Mouse (Mus musculus) monocyte, adult 5-6 weeks (primary cell): ENCODE data around the gene Kcnq1. TPM values are rescaled to one million over a fixed set of nuclear protein-coding genes. Genes with fewer than 3 reads are reported as not detected.

Experiments used
- ATAC-seq: fragments of 153-309, 156-312 bp; replicated peaks from 2 replicates; pipeline ENCODE4 v1.8.0; 2017; ENCODE audit warnings: mild to moderate bottlenecking; ENCODE audit not compliant: low TSS enrichment, insufficient number of reproducible peaks, severe bottlenecking, poor library complexity, low FRiP score
- total RNA-seq: library from RNA; stranded (forward); fragments of 200-1000, 200-491, 200-594 nt; gene quantifications from 3 replicates; pipeline ENCODE4 v1.2.3, GENCODE M21; 2017

The Kcnq1 gene
- total RNA-seq, 1 experiment from 2014 or later, result not detected

DNA sequence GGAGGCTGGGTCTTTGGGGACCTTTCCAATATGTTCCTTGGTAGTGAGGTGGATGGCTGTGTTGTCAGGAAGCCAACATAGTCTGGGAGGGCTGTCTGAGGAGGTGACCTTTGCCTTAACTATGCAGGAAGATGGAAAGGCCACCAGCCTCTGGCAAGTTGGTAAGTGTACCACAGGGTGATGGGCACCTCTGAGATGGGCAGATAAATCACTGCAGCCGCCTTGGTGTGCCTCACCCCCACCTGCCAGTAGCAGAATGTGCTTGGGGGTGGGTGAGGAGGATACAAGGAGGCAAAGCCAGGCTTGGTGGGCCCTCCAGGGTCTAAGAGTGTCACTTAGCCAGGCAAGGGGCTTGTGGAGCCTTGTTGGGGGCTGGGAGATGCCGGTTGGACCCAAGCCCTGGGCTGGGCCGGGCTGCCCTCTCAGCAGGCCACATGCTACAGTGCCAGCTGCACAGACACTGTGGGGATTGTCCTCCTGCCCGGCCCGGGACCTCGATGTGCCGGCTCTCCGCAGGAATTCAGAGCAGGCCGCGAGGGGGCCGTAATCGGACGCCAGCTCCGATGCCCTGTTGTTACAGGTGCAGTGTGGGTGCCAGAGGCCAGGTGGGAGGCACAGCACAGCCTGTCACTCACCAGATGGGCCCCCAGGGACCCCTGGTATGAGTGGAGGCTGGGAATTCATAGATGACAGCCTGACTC, 223.1 kb downstream of the Kcnq1 start:
- no peak for ATAC-seq

GRCm38 (mm10) chr7:143333040-143333439, 226.9 kb downstream of the Kcnq1 start:
- no peak for ATAC-seq

GRCm38 (mm10) chr7:143333604-143334003, 227.4 kb downstream of the Kcnq1 start:
- ATAC-seq, result no peak

- no peak for ATAC-seq
These were observed 232.5 kb downstream of the Kcnq1 start for GRCm38 (mm10) chr7:143338690-143339089.

GRCm38 (mm10) chr7:143340601-143341281, 234.6 kb downstream of the Kcnq1 start:
- ATAC-seq, result no peak

DNA sequence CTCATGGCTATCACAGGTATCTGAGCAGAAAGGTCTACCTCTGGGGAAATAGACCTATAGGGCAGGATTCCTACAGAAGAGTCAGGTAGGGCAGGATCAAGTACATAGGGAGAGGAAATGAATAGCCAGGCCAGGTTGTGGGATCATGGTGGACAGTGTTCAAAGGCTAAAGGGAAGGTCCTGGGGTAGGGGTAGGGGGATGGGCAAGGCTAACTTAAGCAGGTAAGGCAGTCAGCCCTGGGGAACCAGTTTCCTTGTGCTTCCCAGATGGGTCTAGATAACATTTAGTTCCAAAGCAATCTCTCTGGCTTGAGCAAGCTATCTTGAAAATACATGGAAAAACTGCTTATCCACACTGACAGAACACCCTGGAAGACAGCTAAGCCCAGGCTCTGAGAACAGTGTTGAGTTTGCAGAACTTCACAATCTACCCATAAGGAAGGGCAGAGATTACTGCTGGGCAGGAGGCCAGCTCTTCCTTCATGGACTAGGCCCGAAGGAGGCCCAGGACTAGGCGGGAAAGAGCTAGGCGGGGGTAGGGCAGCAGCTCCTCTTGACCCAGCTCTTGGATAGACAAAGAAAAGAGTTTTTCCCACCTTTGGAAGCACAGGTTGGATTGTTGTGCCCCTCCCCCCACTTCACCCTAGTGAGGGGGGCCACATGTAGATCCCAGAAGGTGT, 235.3 kb downstream of the Kcnq1 start:
- no peak for ATAC-seq

DNA sequence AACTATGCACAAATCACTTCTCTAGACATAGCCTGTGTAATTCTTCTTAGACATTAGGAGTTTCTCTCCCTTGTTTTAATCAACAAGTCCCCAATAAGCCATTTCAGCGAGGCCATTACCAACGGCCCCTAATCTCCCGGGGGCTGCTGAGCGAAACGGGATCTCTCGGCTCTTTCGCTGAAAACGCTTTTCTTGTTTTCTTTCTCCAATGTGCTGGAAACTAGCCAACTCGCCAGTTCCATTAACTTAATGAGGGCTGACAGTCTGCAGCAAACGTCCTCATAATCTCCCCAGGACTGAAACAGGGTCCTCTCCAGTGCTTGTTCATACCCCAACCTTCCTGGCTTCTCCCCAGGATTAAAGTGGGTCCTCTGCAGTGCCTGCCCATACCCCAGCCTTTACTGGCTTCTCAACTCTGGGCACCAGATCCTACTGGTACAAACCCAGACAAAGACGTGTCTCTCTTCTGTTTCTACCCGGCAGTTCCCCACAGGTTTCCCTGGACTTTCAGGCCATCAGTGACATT, 237.7 kb downstream of the Kcnq1 start:
- ATAC-seq, result no peak

DNA sequence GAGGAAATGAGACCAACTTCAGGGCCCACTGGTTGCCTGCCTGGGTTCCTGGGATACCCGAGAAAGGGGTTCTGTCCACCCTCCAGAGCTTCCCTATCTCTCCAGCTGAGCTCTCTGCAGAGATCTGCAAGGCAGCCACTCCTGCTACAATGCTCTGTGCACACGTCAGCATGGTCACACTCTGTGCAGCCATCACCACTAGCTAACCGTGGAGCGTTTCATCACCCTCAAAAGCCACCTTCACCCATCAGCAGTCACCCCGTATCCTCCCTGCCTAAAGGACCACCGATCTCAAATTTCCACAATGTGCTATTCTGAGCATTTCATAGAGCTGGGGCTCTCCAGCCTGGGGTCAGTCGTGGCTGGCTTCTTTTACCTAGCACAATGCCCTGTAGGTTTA, 243.1 kb downstream of the Kcnq1 start:
- ATAC-seq, result no peak

- ATAC-seq, result no peak
These were observed 243.7 kb downstream of the Kcnq1 start for GRCm38 (mm10) chr7:143349848-143350247.

DNA sequence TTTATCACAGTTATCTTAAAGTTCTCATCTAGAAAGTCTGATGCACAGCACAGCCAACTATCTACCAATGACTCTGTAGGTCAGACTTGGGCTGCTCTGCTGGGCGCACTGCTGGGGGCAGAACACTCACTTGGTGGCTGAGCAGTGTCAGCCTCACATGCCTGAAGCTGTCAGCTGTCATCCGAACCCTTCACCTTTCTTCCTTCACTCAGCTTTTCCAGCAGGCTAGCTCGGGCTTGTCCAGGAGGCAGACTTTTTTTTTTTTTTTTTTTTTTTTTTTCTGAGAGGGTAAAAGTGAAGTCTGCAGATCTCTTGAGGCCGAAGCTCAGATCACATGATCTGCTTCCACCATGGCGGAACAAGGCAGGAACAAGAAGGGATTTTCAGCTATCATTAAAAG, 249.7 kb downstream of the Kcnq1 start:
- no peak for ATAC-seq

GRCm38 (mm10) chr7:143357109-143357508, 250.9 kb downstream of the Kcnq1 start:
- ATAC-seq, result no peak

DNA sequence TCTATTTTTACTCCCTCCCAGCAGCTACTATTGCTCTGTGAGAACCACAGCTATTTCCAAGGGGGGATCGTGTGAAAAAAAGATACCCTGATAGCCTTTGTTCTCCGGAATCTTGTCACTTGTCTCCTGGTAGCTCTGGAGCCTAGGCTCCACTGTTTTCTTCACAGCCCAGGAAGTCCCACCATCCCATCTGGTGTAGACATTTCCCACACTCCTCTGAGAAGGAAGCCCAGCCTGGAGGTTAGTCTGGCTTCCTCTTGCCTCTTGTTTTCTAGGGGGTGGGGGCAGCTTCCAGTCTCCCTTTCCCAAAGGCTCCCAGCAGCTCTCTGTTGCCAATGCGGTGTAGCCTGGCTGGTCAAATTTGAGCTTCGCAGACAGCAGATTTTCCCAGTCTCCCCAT, 251.7 kb downstream of the Kcnq1 start:
- ATAC-seq, result no peak

DNA sequence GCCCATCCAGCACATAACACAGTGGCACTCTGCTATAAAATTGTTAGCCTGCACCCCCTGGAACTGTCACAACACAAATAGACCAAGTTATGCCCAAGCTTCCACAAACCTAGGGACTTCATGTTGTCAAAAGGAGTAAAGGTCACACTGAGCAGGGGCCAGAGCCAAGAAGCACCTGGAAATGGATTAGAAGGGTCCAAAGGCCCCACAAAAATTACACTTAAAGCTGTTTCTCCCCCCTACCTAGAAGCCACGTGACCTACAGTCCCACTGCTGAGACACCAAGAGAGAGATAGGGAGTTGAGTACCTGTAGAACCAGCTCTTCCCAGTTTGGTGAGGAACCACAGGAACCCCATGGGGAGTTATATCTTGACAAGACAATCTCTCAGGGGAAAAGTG, 253.6 kb downstream of the Kcnq1 start:
- ATAC-seq, result no peak

DNA sequence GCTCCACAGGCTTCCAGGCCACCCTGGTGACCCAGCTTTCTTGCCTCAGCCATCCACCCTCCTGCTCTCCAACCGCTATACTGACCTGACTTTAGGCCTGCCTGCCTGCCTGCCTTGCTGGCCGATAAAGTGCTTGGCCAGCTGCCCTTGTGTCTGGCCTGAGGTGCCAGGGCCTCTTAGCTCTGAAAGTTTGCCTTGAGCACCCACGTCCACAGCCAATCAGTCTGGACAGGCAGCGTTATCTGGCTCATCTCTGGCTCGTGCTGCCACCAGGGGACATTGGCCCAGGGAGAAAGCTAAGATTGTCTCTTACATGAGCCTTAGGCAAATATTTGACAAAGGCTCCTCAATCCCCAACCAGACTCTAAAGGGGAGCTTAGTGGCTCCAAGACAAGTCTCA, 254.6 kb downstream of the Kcnq1 start:
- ATAC-seq, result no peak

- ATAC-seq, result no peak
These were observed 258.1 kb downstream of the Kcnq1 start for GRCm38 (mm10) chr7:143364092-143364832.

DNA sequence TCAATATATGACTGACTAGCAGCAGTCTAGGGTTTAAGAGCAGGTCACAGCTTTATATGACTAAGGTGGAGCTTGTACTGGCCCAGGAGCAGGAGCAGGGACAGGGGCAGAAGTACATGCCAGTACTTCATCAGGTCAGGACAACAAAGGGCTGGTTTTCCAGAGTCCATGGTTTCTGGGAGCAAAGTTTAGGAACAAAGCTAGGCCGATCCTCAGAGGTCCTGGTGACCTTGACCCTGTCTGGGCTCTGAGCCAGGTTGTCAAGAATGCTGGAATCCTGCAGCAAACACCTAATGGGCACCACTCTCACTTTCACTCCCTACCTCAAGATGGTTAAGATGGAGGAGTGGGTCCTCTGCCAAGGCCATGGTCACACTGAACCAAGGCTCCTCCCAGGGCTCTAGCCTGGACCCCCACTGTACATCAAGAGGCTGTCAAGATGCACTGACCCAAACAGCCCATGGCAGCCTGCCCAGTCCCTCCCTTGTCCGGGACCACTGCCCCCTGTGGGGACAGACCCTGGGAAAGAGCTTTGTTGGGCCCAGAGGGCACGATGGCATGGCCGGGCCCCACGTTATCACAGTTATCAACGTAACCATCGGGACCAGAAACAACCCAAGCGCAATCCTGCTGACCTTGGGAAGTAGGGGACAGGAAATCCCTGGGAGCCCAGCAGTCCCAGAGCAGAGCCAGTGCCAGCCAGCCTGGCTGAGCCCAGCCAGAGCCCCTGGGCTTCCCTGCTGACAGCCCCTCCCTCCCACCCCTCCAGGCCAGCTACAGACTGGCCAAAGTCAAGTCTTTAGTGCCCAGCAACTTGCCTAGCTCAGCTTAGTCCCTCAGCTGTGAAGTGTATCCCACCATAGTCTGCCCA, 259.0 kb downstream of the Kcnq1 start:
- ATAC-seq, result no peak

- no peak for ATAC-seq
These were observed 261.5 kb downstream of the Kcnq1 start for GRCm38 (mm10) chr7:143367366-143368266.
